Mouse (Mus musculus) embryo, embryonic 9.5 days (tissue): ENCODE measurements around the gene Cpsf6.

Experiments used
- DNase-seq: peaks from one replicate; pipeline ENCODE4 v3.0.0-alpha.2; 2017; ENCODE audit errors: extremely low spot score

The Cpsf6 gene

DNA sequence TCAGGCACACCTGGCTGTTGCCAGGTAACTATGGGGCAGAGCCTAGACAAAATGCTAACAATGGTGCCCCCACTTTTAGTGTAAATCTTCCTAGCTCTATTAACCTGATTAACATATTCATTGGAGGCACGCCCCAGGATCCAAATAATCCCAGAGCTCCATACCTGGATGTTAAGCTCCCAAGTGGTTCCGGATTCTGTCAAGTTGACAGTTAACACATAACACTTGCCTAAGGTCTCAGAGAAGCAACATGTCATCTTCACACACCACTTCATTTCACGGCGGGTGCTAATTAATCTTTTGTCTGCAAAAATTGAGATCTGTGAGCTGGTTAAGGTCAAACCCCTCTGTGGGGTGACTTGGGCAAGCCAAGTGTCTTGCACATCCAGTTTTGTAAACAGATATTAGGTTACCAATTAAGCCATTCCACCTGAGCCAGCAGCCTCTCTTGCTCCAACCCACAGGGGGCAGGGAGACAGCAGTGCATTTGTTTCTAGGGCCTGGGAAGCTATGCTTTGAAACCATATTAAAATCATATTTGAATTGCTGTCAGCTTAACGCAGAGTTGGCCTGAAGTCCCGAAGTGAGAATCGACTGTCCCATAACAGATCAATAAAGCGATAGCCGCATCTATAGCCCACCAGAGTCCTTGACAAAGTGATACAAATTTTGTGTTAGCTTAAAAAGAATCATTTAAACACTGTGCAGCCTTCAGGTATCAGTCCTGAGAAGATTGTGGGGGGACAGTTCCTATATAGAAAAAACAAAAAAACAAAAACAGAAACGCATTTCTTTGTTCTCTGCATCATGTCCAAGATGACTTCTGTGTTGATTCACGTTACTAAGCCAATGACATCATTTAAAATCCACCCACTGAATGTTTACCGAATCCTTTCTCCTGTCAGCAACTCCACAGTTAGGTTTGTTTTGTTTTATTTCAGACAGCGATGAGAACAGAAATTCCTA lies 34.0 kb upstream of the Cpsf6 start:
- no peak for DNase-seq

DNA sequence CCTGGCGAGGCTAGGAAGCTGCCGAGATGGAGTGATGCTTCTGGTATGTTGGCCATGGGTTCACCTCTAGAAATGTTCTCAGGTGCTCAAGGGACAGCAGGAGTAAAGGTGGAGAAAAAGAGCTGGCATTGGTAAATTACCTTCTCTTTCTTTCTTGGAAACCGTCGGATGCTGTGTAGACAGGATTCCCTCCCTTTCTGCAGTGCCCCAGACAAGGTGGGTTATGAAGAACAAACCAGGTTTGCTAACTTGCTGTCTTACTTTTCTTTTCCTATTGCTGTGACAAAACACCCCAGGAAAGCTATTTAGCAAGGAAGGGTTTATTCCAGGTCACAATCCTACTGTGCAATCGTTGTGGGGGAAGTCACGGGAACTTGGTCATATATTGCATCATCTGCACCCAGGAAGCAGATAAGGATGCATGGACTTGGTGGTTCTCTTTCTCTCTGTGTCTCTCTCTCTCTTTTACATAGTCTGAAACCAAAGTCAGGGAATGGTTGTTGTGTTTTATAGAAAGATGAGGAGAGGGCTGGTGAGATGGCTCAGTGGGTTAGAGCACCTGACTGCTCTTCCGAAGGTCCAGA lies 32.8 kb upstream of the Cpsf6 start:
- no peak for DNase-seq

DNA sequence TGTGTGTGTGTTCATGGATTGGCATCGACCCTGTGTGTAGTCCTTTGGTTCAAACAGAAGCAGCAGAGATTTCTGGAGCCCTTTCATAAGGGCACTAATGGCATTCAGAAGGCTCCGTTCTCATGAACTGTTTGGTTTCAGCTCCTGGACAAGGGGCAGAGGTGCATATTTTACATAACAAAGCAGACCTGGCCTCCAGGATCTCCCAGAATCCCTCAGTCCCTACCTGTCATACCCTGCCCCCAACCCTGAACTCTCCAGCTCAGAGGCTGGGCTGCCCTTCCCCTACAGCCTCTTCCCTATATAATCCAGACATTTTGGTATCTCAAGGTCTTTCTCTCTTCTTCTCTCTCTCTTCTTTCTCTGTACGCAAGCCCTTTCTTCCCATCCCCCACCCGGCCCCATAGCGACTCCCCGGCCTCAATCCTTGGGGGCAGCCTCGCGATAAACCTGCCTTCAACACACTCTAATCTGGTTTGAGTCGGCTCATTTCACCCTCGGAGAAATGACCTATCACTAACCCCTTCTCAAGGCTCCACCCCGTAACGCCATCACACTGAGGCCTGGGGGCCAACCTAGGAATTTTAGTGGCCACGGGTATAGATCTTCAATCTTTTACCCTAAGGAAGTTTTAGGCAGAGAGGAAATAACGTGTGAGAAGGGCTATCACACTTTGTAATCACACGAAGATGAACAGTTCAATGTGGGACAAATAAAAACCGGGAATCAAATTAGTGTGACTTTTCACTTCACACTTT lies 32.1 kb upstream of the Cpsf6 start:
- no peak for DNase-seq

DNA sequence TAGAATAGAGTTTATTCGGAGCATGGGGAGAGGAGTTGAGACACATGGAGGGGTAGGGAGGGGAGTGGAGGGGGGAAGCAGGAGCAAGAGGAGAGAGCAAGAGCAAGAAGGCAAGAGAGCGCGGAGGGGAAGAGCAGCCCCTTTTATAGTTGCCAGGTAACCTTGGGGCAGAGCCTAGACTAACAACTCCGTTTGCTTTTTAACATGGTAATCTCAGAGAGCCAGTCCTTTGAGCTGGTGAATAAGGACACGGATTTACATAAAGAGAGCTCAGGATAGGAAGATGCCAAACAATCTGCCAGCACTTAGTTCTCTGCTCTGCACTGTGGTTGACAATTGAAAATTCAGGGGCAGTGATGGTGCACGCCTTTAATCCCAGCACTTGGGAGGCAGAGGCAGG lies 31.3 kb upstream of the Cpsf6 start:
- DNase-seq = no peak

DNA sequence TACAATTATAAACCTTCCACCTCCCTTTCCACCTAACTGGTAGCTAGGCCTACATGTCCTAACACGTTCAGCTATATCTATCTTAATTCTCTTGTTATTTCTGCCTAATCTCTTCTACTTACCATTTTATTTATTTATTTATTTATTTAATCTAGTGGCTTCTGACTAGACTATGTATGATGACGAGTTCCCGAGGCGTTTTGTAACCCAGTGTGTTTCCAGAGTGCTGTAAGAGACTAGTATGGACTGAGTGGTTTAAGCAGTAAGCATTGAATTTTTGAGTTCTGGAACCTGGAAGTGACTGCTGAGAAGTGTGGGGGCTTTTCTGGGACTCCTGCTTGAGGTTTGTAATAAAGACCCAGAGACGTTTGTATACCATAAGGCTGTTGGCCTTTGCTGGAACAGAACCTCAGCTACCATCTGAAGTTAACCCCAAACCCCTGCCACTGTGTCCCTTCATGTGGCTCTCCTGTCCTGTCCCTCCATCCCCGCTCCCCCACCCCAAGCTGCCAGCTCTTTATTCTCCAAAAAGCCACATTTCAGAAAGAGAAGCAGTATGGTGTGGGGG lies 30.8 kb upstream of the Cpsf6 start:
- no peak for DNase-seq

DNA sequence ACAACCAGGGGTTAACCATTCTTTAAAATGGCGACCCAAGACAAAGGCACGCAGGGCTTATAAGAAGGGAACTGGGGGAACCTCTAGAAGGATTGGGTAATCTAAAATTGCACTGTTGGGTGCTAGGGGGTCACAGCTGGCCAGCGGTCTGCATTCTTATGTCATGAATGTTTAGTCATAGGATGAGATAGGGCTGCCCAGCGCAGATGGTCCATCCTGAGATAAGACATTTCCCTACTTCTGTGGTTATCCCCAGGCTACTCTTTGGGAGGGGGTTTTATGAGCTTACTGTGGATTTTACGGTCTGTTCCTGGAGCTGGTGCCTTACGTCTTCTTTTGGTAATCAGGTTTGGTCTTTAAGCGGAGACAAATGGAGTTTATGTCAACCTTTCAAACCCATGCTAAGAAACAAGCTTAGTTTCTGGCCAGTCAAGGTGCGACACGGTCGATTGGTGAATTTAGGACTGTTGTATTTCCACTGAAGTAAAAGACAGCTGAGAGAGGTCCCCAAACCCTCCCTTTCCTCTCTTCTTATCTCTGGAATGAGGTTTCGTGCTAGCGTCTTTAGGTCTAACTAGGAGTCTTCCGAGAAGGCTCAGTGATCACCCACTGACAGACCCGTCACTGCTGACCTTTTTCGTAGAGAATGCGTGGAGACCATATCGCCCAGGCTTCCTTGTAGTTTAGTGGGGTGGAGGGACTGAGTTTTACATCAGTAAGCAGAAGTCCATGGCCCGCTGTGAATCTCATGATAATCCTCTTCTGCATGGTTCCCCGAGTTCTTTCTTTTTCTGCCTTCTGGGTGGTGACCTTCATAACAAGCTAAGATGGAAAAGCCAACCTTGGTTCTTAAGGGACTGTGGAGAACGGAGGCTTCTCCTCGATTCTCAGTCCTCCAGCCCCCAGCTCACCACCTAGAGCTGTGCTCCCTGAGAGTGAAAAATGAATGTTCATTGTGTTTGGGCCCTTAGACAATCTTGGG lies 29.8 kb upstream of the Cpsf6 start:
- no peak for DNase-seq

DNA sequence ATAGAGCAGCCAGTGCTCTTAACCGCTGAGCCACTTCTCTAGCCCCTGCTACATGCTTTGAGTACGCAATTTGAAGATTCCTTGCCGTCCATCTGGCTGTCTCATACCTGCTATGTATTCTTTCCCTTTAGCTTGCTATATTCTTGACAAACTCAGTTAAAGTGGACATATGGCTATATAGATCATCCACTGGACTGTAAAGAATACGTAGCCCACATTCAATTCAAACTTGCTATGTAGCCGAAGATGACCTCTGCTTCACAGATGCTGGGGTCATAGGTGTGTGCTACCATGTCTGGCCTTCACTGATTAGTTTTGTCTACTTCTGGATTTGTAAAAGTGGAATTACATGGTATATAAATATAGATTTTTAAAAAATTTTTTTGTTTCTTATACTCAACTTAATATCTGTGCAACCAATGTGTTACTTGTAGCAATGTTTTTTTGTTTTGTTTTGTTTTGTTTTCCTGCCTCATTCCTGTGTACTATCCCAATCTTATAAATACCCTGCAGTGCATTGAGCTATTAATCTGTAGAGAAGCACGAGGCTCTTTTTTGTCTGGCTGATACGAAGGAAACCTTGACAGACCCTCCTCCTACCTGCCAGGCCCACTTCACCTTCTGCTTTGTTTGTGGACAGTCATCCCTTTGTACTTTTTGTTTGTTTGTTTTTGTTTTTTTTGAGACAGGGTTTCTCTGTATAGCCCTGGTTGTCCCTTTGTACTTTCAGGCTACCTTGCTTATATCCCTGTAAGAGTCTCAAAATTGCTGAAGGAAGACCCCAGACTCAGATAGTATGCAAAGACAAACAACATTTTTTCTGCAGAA lies 28.9 kb upstream of the Cpsf6 start:
- DNase-seq = no peak

DNA sequence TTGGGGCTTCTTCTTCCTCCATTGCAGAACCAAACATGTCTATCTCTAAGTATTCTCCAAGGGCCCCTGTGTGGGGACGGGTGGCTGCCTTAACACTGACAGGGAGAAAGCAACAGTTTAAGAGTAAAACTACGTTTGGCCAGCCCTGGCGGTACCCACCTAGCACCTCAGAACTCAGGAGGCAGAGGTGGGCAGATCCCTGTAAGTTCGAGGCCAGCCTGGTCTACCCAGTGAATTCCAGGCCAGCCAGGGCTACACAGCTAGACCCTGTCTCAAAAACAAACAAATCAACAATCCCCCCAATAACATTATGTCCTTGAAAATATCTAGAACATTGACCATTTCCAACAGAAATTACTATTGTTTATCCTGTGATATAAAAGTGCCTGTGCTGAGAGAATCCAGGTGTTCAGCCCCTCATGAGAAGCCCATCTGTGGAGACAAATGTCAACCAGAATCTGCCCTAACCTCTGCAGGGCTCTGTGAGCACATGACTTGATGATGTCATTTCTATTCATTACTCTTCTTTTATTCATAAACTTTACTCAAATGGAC lies 28.0 kb upstream of the Cpsf6 start:
- DNase-seq = no peak

DNA sequence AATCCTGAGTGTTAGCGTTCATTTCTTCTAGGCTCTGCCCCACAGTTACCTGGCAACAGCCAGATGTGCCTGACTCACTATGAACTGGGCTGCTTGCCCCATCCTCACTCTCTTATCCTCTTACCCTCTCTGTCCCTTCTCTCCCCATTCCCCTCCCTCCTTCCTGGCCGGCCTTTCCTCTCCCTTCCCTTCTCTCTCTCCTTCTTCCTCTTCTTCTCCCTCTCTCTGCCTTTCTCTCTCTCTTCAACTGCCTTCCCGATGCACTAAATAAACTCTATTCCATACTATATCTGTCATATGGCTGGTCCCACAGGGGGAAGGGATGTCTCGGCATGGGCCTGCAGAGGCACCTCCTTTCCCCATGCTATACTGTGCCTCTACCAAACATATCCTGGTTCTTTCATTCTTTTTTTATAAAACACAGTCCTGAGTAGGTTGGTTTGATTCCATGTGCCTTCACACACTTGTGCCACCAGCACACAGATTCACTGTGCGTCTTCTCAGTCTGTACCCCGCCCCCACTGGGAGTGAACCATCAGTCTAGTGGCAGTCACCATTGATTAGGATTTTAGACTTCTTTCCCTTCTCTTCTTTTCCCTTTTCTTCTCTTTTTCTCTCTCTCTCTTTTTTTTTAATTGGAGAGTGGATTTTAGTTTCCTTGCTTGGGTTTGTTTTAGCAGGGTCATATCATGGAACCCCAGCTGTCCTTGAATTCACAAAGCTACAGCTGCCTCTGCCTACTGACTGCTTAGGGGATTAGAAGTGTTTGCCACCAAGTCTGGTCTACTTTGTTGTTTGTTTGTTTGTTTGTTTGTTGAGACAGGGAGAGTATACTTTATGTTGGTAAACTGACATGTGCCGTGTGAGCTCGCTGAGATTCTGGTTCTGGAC lies 27.3 kb upstream of the Cpsf6 start:
- no peak for DNase-seq

DNA sequence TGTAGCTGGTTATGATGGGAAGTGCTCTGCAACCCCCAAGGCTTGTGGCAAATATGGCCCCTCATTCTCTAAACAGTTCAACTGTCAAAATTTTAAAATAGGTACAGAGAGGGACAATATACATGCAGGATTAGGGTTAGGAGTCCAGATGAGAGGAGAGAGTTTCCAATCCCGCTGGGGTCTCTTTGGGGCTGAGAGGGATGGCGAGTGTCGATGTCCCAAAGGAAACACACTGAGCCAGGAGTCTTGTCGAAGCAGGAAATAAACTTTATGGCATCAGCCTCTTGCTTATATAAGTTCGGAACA lies 26.4 kb upstream of the Cpsf6 start:
- DNase-seq = no peak

DNA sequence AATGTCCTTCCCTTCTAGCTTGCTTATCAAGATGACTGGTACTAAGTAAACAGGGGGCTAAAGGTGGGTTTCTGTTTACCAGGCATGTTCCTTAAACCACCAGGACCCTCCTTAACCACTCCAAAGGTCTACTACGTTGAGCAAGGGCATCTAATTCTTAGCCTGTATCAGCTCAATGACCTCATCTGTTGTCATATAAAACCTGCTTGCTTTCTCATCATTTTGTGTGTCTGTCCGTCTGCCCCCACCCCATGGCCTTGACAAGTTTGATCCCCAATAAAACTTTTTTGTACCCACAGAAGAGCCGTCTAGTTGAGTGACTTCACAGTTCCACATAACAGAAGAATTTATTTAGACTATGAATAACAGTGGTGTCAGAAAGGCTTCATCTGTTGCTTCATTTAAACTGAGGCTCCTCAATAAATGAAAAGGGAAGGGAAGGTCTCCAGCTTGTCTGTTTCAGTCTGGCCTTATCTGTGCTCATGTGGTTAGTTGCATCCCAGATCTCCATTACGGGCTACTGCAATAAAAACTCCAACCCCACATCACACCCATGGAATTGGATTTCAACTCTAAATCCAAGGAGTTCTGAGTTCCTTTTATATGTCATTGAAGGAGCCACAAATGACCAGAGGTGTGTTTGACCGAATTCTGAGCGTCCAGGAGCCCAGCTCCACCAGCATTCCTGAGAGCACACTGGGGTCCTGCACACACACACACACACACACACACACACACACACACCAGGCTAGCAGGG lies 25.9 kb upstream of the Cpsf6 start:
- DNase-seq = no peak

DNA sequence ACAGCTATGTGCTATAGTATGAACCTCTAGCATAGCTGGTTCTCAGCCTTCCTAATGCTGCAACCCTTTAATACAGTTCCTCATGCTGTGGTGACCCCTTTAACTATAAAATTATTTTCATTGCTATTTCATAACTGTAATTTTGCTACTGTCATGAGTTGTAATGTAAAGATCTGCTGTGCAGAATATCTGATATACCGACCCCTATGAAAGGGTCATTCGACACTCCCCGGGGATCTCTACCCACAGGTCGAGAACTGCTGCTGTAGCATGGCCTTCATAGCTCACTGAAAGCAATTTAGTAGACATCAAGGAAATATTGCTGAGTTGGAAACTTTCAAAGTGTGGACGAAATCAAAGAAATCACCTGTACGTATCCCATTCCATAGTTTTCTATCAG lies 24.6 kb upstream of the Cpsf6 start:
- DNase-seq = no peak

DNA sequence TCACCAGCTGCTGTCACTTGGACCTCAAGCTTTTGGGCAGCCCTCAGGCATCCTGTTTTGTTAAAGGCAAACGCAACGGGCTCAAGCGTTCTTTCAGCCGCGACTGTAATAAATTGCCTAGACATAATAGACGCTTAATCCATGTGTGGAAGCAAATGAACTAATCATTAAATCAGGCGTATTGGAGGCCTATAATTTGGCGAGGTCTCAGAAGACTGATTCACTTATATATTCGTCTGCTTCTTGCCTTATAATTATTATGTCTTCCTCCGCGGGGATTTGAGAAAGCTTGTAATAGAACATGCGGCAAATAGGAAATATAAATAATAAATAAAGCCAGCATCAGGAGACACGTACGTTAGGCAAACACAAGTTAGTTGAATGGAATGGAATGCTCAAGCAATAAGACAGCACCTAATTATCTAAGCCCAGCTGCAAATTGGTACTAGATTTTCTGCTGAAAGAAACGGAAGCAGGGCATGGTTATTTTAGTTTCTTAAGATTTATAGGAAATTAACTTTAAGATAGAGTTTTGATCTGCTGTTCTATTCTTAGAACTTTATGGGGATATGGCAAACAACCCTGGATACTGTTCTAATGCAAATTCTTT lies 23.6 kb upstream of the Cpsf6 start:
- no peak for DNase-seq

DNA sequence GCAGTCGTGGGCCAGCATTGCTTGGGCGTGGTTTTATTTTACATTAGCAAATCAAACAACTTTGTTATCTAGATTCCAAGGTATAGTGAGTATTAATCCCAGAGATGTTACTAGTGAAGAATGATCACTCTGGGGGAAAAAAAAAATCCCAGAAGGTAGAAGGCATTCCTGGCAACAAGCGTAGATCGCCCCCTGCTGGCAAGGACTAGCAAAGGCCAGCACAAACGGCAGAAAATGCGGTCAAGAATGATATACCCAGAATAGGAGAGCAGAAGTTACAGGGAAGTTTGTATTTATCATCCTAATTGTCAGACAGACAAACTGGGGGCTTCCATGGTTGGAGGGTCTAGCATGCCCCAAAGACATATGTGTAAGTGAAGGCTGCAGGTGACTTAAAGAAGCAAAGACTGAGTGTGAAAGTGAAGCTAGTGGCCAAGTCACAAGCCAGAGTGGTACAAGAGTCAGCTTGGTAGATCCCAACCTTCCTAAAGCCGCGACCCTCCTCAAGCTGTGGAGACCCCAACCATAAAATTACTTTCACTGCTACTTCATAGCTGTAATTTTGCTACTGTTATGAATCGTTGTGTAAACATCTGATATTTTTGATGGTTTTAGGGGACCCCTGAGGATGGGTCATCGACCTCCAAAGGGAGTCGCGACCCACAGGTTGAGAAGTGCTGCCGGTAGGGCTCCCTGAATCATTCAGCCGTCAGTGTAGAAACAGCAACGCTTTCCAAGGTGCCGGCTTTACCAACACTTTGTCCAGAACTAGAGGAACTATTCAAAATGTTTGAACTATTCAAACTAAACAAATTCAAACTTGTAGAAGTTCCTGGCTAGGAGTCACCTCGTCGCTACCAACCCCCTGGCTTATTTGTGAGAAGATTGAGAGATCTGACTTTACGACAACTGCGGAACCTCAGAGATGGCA lies 22.9 kb upstream of the Cpsf6 start:
- DNase-seq = no peak

DNA sequence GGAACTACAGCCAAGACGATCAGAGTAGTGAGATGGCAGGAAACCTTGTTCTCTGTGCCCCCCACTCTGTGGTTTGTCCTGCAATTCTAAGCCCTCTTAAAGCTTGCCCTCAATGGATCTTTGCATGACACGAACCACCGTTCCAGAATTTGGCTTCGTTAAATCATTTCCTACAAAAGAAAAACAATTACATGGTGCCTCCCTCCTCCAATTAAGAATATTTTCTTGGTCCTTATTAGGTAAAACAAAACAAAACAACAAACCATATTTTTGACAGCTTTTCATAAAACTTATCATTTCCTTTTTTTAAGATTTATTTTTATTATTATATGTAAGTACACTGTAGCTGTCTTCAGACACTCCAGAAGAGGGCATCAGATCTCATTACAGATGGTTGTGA lies 21.5 kb upstream of the Cpsf6 start:
- DNase-seq = no peak

DNA sequence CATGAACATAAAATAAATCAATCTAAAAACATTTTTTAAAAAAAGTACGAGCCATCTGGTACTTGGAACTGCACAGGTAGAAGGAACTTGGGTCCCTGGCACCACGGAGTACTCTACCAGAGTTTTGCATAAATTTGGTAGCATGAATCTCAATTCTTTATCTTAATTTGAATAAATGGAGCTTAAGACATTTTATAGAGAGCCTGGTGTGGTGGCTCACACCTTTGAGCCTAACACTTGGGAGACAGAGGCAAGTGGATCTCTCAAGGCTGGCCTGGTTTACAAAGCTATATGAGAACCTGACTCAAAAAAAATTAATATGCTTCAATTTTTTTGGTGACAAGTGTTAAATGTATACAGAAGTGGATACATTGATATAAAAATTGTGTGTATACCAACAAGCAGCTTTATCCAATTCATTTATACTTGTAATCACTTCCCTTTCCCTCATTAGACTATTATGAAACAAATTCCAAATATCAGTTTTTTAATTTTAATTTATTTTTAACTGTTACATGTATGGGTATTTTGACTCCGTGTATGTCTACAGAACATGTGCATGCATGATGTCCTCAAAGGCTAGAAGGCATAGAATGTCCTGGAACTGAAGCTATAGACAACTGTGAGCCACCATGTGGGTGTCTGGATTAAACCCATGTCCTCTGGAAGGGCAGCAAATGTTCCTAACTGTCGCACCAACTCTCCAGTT lies 20.6 kb upstream of the Cpsf6 start:
- DNase-seq = no peak
